Mouse (Mus musculus): Measurements from ENCODE around the gene Lhx5. TPM values are rescaled to one million over a fixed set of nuclear protein-coding genes. Genes with fewer than 3 reads are reported as not detected.
A peak's percentile ranks its signal among the peaks of the same experiment; 100 is the strongest.

Lhx5 gene
- polyA plus RNA-seq, 1 experiment from 2014 or later: not detected

GRCm38 (mm10) chr5:120428990-120429389 is 2.5 kb upstream of the Lhx5 start:
- WGBS (ENCODE audit: insufficient replicate concordance): 4% methylated on average over 5 of the region's 6 CpGs

GRCm38 (mm10) chr5:120429692-120430091 is 1.8 kb upstream of the Lhx5 start:
- H3K27me3 ChIP-seq (ENCODE audit: control insufficient read depth, insufficient read depth, low read depth, low read length): peaks cover 96% of the 10 kb centered on the region

More at GRCm38 (mm10) chr5:120428990-120429389, 2.5 kb upstream of the Lhx5 start:
- ATAC-seq (ENCODE audit: low read depth): no peak
- no peaks in the 10 kb centered on the region for H3K36me3 ChIP-seq (ENCODE audit: control insufficient read depth, insufficient read depth)
- H3K4me3 ChIP-seq (ENCODE audit: low read depth, low read length): no peak overlapping the region
- no peaks in the 10 kb centered on the region for H3K9me3 ChIP-seq (replicated peaks; ENCODE audit: control insufficient read depth, low read length)
- no peak overlapping the region for H3K27ac ChIP-seq (ENCODE audit: low read length)
- H3K4me1 ChIP-seq (ENCODE audit: control insufficient read depth, low read depth, low read length): no peaks in the 10 kb centered on the region
- no peak overlapping the region for H3K4me2 ChIP-seq (ENCODE audit: low read depth, low read length)
- H3K27me3 ChIP-seq (ENCODE audit: control insufficient read depth, insufficient read depth, low read depth, low read length): peaks cover 96% of the 10 kb centered on the region
- no peak overlapping the region for H3K9ac ChIP-seq (ENCODE audit: low read depth, low read length)

GRCm38 (mm10) chr5:120431001-120431583 is 407 bp upstream of the Lhx5 start:
- Histone ChIP-seq H3K27ac (ENCODE audit: low read length) (no peak overlapping the region), H3K9ac (ENCODE audit: low read depth, low read length) (no peak overlapping the region), H3K27me3 (ENCODE audit: control insufficient read depth, insufficient read depth, low read depth, low read length) (peaks cover 98% of the 10 kb centered on the region), H3K36me3 (ENCODE audit: control insufficient read depth, insufficient read depth) (no peaks in the 10 kb centered on the region), H3K4me2 (ENCODE audit: low read depth, low read length) (no peak overlapping the region), H3K4me3 (ENCODE audit: low read depth, low read length) (no peak overlapping the region), H3K9me3 (replicated peaks; ENCODE audit: control insufficient read depth, low read length) (no peaks in the 10 kb centered on the region), H3K4me1 (ENCODE audit: control insufficient read depth, low read depth, low read length) (no peaks in the 10 kb centered on the region)
- ATAC-seq (ENCODE audit: low read depth): no peak
- WGBS (ENCODE audit: insufficient replicate concordance): 1% methylated on average over 30 of the region's 30 CpGs

More at GRCm38 (mm10) chr5:120429692-120430091, 1.8 kb upstream of the Lhx5 start:
- Histone ChIP-seq H3K4me3 (ENCODE audit: low read depth, low read length) (no peak overlapping the region), H3K36me3 (ENCODE audit: control insufficient read depth, insufficient read depth) (no peaks in the 10 kb centered on the region), H3K4me2 (ENCODE audit: low read depth, low read length) (no peak overlapping the region), H3K9me3 (replicated peaks; ENCODE audit: control insufficient read depth, low read length) (no peaks in the 10 kb centered on the region), H3K27ac (ENCODE audit: low read length) (no peak overlapping the region), H3K9ac (ENCODE audit: low read depth, low read length) (no peak overlapping the region), H3K4me1 (ENCODE audit: control insufficient read depth, low read depth, low read length) (no peaks in the 10 kb centered on the region)
- WGBS (ENCODE audit: insufficient replicate concordance): 4% methylated on average over 6 of the region's 6 CpGs
- no peak for ATAC-seq (ENCODE audit: low read depth)

- Histone ChIP-seq H3K36me3 (ENCODE audit: control insufficient read depth, insufficient read depth) (no peaks in the 10 kb centered on the region), H3K4me1 (ENCODE audit: control insufficient read depth, low read depth, low read length) (no peaks in the 10 kb centered on the region), H3K4me3 (ENCODE audit: low read depth, low read length) (no peak overlapping the region), H3K27me3 (ENCODE audit: control insufficient read depth, insufficient read depth, low read depth, low read length) (peaks cover 98% of the 10 kb centered on the region), H3K9ac (ENCODE audit: low read depth, low read length) (no peak overlapping the region), H3K27ac (ENCODE audit: low read length) (no peak overlapping the region), H3K9me3 (replicated peaks; ENCODE audit: control insufficient read depth, low read length) (no peaks in the 10 kb centered on the region), H3K4me2 (ENCODE audit: low read depth, low read length) (no peak overlapping the region)
- no peak for ATAC-seq (ENCODE audit: low read depth)
- WGBS (ENCODE audit: insufficient replicate concordance): 1% methylated on average over 9 of the region's 9 CpGs
These were observed 1.1 kb downstream of the Lhx5 start for GRCm38 (mm10) chr5:120432486-120433015.

GRCm38 (mm10) chr5:120433135-120433760 is 1.7 kb downstream of the Lhx5 start:
- no peak overlapping the region for H3K27ac ChIP-seq (ENCODE audit: low read length)
- no peak for ATAC-seq (ENCODE audit: low read depth)
- H3K4me1 ChIP-seq (ENCODE audit: control insufficient read depth, low read depth, low read length): no peaks in the 10 kb centered on the region; the same call in 1 of the 2 replicates
- WGBS (ENCODE audit: insufficient replicate concordance): 4% methylated on average over 13 of the region's 13 CpGs
- no peak overlapping the region for H3K9ac ChIP-seq (ENCODE audit: low read depth, low read length)
- no peaks in the 10 kb centered on the region for H3K9me3 ChIP-seq (replicated peaks; ENCODE audit: control insufficient read depth, low read length)
- no peak overlapping the region for H3K4me2 ChIP-seq (ENCODE audit: low read depth, low read length)
- peaks cover 98% of the 10 kb centered on the region for H3K27me3 ChIP-seq (ENCODE audit: control insufficient read depth, insufficient read depth, low read depth, low read length)
- H3K36me3 ChIP-seq (ENCODE audit: control insufficient read depth, insufficient read depth): no peaks in the 10 kb centered on the region
- H3K4me3 ChIP-seq (ENCODE audit: low read depth, low read length): no peak overlapping the region

- Histone ChIP-seq H3K27ac (ENCODE audit: low read length) (no peak overlapping the region), H3K9ac (ENCODE audit: low read depth, low read length) (no peak overlapping the region), H3K4me3 (ENCODE audit: low read depth, low read length) (no peak overlapping the region), H3K4me1 (ENCODE audit: control insufficient read depth, low read depth, low read length) (no peaks in the 10 kb centered on the region; the same call in 1 of the 2 replicates), H3K36me3 (ENCODE audit: control insufficient read depth, insufficient read depth) (no peaks in the 10 kb centered on the region), H3K9me3 (replicated peaks; ENCODE audit: control insufficient read depth, low read length) (no peaks in the 10 kb centered on the region), H3K4me2 (ENCODE audit: low read depth, low read length) (no peak overlapping the region), H3K27me3 (ENCODE audit: control insufficient read depth, insufficient read depth, low read depth, low read length) (peaks cover 98% of the 10 kb centered on the region)
- no peak for ATAC-seq (ENCODE audit: low read depth)
- WGBS (ENCODE audit: insufficient replicate concordance): 4% methylated on average over 21 of the region's 21 CpGs
These were observed 2.8 kb downstream of the Lhx5 start for GRCm38 (mm10) chr5:120434231-120434735.

- 1% methylated on average over 44 of the region's 44 CpGs for WGBS (ENCODE audit: insufficient replicate concordance)
- no peak overlapping the region for H3K27ac ChIP-seq (ENCODE audit: low read length)
- ATAC-seq (ENCODE audit: low read depth): no peak
- H3K9ac ChIP-seq (ENCODE audit: low read depth, low read length): no peak overlapping the region
- H3K4me3 ChIP-seq (ENCODE audit: low read depth, low read length): no peak overlapping the region
- no peaks in the 10 kb centered on the region for H3K9me3 ChIP-seq (replicated peaks; ENCODE audit: control insufficient read depth, low read length)
- no peaks in the 10 kb centered on the region; the same call in 1 of the 2 replicates for H3K4me1 ChIP-seq (ENCODE audit: control insufficient read depth, low read depth, low read length)
- H3K36me3 ChIP-seq (ENCODE audit: control insufficient read depth, insufficient read depth): no peaks in the 10 kb centered on the region
- H3K27me3 ChIP-seq (ENCODE audit: control insufficient read depth, insufficient read depth, low read depth, low read length): peaks cover 98% of the 10 kb centered on the region
- H3K4me2 ChIP-seq (ENCODE audit: low read depth, low read length): no peak overlapping the region
These were observed 3.6 kb downstream of the Lhx5 start for GRCm38 (mm10) chr5:120435006-120435681.

GRCm38 (mm10) chr5:120435731-120436501 is 4.4 kb downstream of the Lhx5 start:
- H3K27me3 ChIP-seq (ENCODE audit: control insufficient read depth, insufficient read depth, low read depth, low read length): peaks cover 100% of the 10 kb centered on the region
- H3K9ac ChIP-seq (ENCODE audit: low read depth, low read length): no peak overlapping the region
- H3K4me3 ChIP-seq (ENCODE audit: low read depth, low read length): peak overlapping the region; percentile 21
- no peaks in the 10 kb centered on the region; the same call in 1 of the 2 replicates for H3K4me1 ChIP-seq (ENCODE audit: control insufficient read depth, low read depth, low read length)
- no peak overlapping the region for H3K27ac ChIP-seq (ENCODE audit: low read length)
- no peaks in the 10 kb centered on the region for H3K9me3 ChIP-seq (replicated peaks; ENCODE audit: control insufficient read depth, low read length)
- H3K36me3 ChIP-seq (ENCODE audit: control insufficient read depth, insufficient read depth): no peaks in the 10 kb centered on the region
- 2% methylated on average over 47 of the region's 47 CpGs for WGBS (ENCODE audit: insufficient replicate concordance)
- H3K4me2 ChIP-seq (ENCODE audit: low read depth, low read length): peak overlapping the region; percentile 41; the same call in 1 of the 2 replicates
- no peak for ATAC-seq (ENCODE audit: low read depth)

Data from liver, embryonic 16.5 days (tissue).